In the genomic region with DNA sequence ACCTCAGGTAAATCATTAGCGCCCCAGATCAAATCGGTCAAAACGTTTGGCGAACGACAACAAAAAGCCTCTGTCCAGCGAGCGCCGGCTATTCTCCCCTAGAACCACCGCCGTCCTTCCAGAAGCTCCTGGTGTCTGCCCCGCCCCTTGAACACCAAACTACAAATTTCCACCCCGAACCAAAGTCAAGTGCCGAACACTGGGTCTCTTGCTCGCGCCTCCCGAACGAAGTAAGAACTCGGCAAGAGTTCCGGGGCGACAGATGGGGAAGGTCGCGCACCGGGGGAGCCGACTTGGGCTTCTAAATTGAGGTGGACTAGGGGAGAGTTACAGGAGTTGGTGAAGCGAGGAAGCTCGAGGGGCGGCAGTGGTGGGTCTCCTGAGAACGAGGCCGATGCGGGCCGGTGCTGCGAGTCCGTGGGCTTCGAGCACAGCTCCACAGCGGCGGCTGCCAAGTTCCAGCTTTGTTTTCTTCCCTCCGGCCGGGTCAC, we compare ENCODE assay signal across 8 mouse cellular contexts. TPM values are rescaled to one million over a fixed set of nuclear protein-coding genes. Genes with fewer than 3 reads are reported as not detected.
A peak's percentile ranks its signal among the peaks of the same experiment; 100 is the strongest.
DNase-seq lines count a peak whose midpoint lies in the region; ATAC-seq and TF ChIP-seq lines count a peak whose summit lies in the region.

A gene (plus strand): TSS at position 174 of the 491 bp plus-strand sequence.

- peaks cover 5% of the 10 kb centered on the region for H3K4me1 ChIP-seq in testis, adult 2 months (ENCODE audit: control insufficient read depth, insufficient read depth, low read length)
- H3K4me1 ChIP-seq in intestine, embryonic 15.5 days (replicated peaks): peaks cover 13% of the 10 kb centered on the region
- H3K4me1 ChIP-seq in limb, embryonic 12.5 days (replicated peaks): peaks cover 21% of the 10 kb centered on the region
- peaks cover 23% of the 10 kb centered on the region for H3K4me1 ChIP-seq in midbrain, embryonic 14.5 days (ENCODE audit: control insufficient read depth, insufficient read depth, low read length)

- TF ChIP-seq CTCF in testis, adult 2 months (IDR thresholded peaks at IDR 0.05; ENCODE audit: control insufficient read depth, insufficient read depth, insufficient replicate concordance, low read depth, low read length): no peak

- peaks cover 4% of the 10 kb centered on the region; the same call in 1 of the 2 replicates for H3K36me3 ChIP-seq in testis, adult 2 months (ENCODE audit: control insufficient read depth, insufficient read depth, low read length)
- H3K36me3 ChIP-seq in intestine, embryonic 15.5 days: peaks cover 3% of the 10 kb centered on the region; the same call in 1 of the 2 replicates
- H3K36me3 ChIP-seq in limb, embryonic 12.5 days: peaks cover 43% of the 10 kb centered on the region
- H3K36me3 ChIP-seq in midbrain, embryonic 14.5 days (ENCODE audit: control insufficient read depth, insufficient read depth, low read length): peaks cover 32% of the 10 kb centered on the region

- intact Hi-C loops in gastrocnemius, postnatal 36 days (cut with DNase I): no loop called here

- H3K27ac ChIP-seq in testis, adult 2 months (ENCODE audit: control insufficient read depth, insufficient read depth, low read depth, low read length): peak within 1 kb of the TSS; percentile 92
- peak within 1 kb of the TSS; percentile 89 for H3K27ac ChIP-seq in intestine, embryonic 15.5 days
- peak within 1 kb of the TSS; percentile 90 for H3K27ac ChIP-seq in limb, embryonic 12.5 days
- H3K27ac ChIP-seq in midbrain, embryonic 14.5 days (replicated peaks; ENCODE audit: low read depth, low read length): peak within 1 kb of the TSS; percentile 65

- DNase-seq in testis, postnatal 14 days (ENCODE audit: low spot score): no peak
- DNase-seq in c-Kit-positive CD71-positive TER-119-negative erythroid progenitor cells, embryonic 14.5 days (ENCODE audit: low read depth): peak; percentile 40
- peak in 1 of 2 experiments; percentile 7 for DNase-seq in gastrocnemius, postnatal 36 days
- DNase-seq in midbrain, embryonic 14.5 days: no peak
- DNase-seq in right cerebral cortex, postnatal 25 days: no peak

- H3K27me3 ChIP-seq in testis, adult 2 months (ENCODE audit: control insufficient read depth, insufficient read depth, low read length): no peaks in the 10 kb centered on the region
- no peaks in the 10 kb centered on the region for H3K27me3 ChIP-seq in intestine, embryonic 15.5 days (replicated peaks)
- H3K27me3 ChIP-seq in limb, embryonic 12.5 days: no peaks in the 10 kb centered on the region
- H3K27me3 ChIP-seq in midbrain, embryonic 14.5 days (ENCODE audit: control insufficient read depth, insufficient read depth, low read length): no peaks in the 10 kb centered on the region

- WGBS in intestine, embryonic 15.5 days: under 1% methylated on average over 38 of the region's 38 CpGs
- under 1% methylated on average over 38 of the region's 38 CpGs for WGBS in limb, embryonic 12.5 days
- WGBS in midbrain, embryonic 14.5 days: under 1% methylated on average over 38 of the region's 38 CpGs

- TF ChIP-seq POLR2A in testis, adult 2 months (IDR thresholded peaks at IDR 0.05; ENCODE audit: control insufficient read depth, low read depth, low read length): no peak

- H3K9ac ChIP-seq in intestine, embryonic 15.5 days: peak within 1 kb of the TSS; percentile 89
- peak within 1 kb of the TSS; percentile 86 for H3K9ac ChIP-seq in limb, embryonic 12.5 days (replicated peaks)
- peak within 1 kb of the TSS; percentile 65 for H3K9ac ChIP-seq in midbrain, embryonic 14.5 days (replicated peaks; ENCODE audit: low read length)

- H3K4me2 ChIP-seq in intestine, embryonic 15.5 days (replicated peaks): peak within 1 kb of the TSS; percentile 77
- H3K4me2 ChIP-seq in limb, embryonic 12.5 days: peak within 1 kb of the TSS; percentile 90
- H3K4me2 ChIP-seq in midbrain, embryonic 14.5 days (ENCODE audit: low read length): peak within 1 kb of the TSS; percentile 74

- peak within 1 kb of the TSS; percentile 97 for H3K4me3 ChIP-seq in testis, adult 2 months (ENCODE audit: control insufficient read depth, low read depth, low read length)
- H3K4me3 ChIP-seq in intestine, embryonic 15.5 days (replicated peaks): peak within 1 kb of the TSS; percentile 85
- H3K4me3 ChIP-seq in limb, embryonic 12.5 days (replicated peaks): peak within 1 kb of the TSS; percentile 80
- H3K4me3 ChIP-seq in midbrain, embryonic 14.5 days (replicated peaks; ENCODE audit: low read depth, low read length): peak within 1 kb of the TSS; percentile 83

- peak; percentile 69 for ATAC-seq in intestine, embryonic 15.5 days
- peak; percentile 44; the same call in 1 of the 2 replicates for ATAC-seq in limb, embryonic 12.5 days (ENCODE audit: insufficient number of reproducible peaks, insufficient read depth, low FRiP score, low TSS enrichment, low read depth)
- ATAC-seq in midbrain, embryonic 14.5 days (ENCODE audit: low FRiP score, low TSS enrichment): no peak; the same call in 1 of the 2 replicates

- H3K9me3 ChIP-seq in intestine, embryonic 15.5 days: no peaks in the 10 kb centered on the region
- H3K9me3 ChIP-seq in limb, embryonic 12.5 days: no peaks in the 10 kb centered on the region
- no peaks in the 10 kb centered on the region for H3K9me3 ChIP-seq in midbrain, embryonic 14.5 days (ENCODE audit: control insufficient read depth, low read length)

RNA-seq across cellular contexts. Expression of the gene that starts here (rescaled TPM):
- polyA plus RNA-seq in testis, adult 2 months (2012; rRNA removed): 36.3 and 37.0 TPM in 2 replicates
- total RNA-seq in gastrocnemius, postnatal 36 days (2021): 10 to 100 TPM; 10.2 to 11.5 TPM
- polyA plus RNA-seq in intestine, embryonic 15.5 days (2015; fragmentation: Nextera tagmentation; extraction: Ambion mirVana): 38.2 and 44.2 TPM in 2 replicates
- 75.6 and 84.2 TPM in 2 replicates for polyA plus RNA-seq in limb, embryonic 12.5 days (2016; fragmentation: Nextera tagmentation; extraction: Ambion mirVana)
- 35.9 and 49.2 TPM in 2 replicates for polyA plus RNA-seq in midbrain, embryonic 14.5 days (2014; fragmentation: Nextera tagmentation; extraction: Ambion mirVana)
